Mouse (Mus musculus): ENCODE data around the gene Ncoa7. TPM values are rescaled to one million over a fixed set of nuclear protein-coding genes. Genes with fewer than 3 reads are reported as not detected.

Gene Ncoa7
- total and polyA plus RNA-seq, 3 experiments, result 1.2 to 4.7 (median 3.4) TPM

DNA sequence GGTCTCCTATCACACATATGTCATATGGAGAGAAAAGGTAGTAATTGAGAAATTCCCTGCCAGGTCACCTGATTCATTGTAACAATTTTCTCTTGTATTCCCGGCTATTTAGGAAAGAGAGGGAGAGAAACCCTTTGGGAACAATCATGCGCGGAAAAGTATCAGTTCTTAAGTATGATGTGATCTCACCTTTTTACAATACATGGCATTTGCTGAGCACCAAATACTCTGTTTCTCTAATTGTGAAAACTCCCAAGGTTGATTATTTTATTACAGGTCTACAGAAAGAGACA, 184.3 kb downstream of the Ncoa7 start:
- WGBS, result 35% methylated on average over 3 of the region's 3 CpGs
- Histone ChIP-seq H3K4me3 (peak overlapping the region; percentile 59), H3K36me3 (ENCODE audit: control insufficient read depth, insufficient read depth, low read length) (no peaks in the 10 kb centered on the region; the same call in 1 of the 2 replicates), H3K27ac (peak overlapping the region; percentile 99), H3K79me2 (replicated peaks; ENCODE audit: control insufficient read depth, insufficient read depth, low read length) (no peaks in the 10 kb centered on the region), H3K4me1 (ENCODE audit: control insufficient read depth, insufficient read depth, low read length) (no peaks in the 10 kb centered on the region; the same call in 1 of the 2 replicates), H3K27me3 (ENCODE audit: control insufficient read depth, insufficient read depth, low read length) (no peaks in the 10 kb centered on the region), H3K9ac (ENCODE audit: low read depth, low read length) (no peak overlapping the region)
- intact Hi-C loops (cut with DNase I), result loop anchor here (2.0 to 10.0 kb wide), 3 partner anchors 18 to 990 kb away; partner anchors contain the start of genes Hddc2, Rnf217 and Trmt11
- DNase-seq, result no peak
- no peak for TF ChIP-seq CTCF (IDR thresholded peaks at IDR 0.05)
- no peak for TF ChIP-seq POLR2A (IDR thresholded peaks at IDR 0.05; ENCODE audit: insufficient read depth, low read depth, low read length)
- TF ChIP-seq EP300 (IDR thresholded peaks at IDR 0.05; ENCODE audit: insufficient read depth, low read depth, low read length), result no peak

DNA sequence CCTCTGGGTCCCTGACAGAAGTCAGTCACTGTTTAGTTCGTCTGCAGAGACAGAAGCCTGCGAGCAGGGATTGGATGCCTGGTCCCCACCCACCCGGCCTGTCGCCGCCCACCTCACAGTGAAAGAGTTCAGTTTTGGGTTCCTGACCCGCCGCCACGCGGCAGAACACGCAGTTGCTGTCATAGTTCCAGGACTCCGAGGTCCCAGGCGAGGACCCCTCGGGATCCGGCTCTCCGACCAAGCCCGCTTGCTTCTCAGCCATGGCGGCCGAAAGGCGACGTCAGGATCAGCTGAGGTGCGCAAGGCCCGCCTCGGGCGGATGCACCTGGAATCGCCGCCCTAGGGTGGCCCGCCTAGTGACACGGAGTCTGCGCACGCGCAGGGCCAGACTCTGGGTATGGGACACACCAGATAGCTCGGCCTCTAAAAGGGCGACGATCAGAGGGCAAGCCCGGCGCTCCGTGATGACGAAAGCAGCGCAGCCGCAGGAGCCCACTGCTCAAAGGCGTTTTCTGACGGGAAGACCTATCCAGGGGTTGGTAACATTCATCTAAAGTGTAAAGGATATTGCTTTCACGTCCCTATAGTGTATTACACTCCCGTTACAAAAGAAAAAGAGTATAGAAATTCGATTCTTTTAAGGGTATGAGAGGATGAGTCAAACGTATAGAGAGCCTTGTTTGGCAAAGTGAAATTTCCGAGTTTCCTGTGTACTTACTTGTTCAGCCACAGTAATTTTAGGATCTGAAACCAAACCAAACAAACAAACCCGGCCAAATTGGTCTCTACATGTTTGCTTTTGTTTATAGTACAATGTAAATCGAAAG, 184.8 kb downstream of the Ncoa7 start:
- Histone ChIP-seq H3K27me3 (ENCODE audit: control insufficient read depth, insufficient read depth, low read length) (no peaks in the 10 kb centered on the region), H3K36me3 (ENCODE audit: control insufficient read depth, insufficient read depth, low read length) (no peaks in the 10 kb centered on the region; the same call in 1 of the 2 replicates), H3K9ac (ENCODE audit: low read depth, low read length) (peak overlapping the region; percentile 63), H3K27ac (peak overlapping the region; percentile 99), H3K4me3 (peak overlapping the region; percentile 59), H3K4me1 (ENCODE audit: control insufficient read depth, insufficient read depth, low read length) (no peaks in the 10 kb centered on the region; the same call in 1 of the 2 replicates), H3K79me2 (replicated peaks; ENCODE audit: control insufficient read depth, insufficient read depth, low read length) (no peaks in the 10 kb centered on the region)
- intact Hi-C loops (cut with DNase I), result loop anchor here (2.0 to 10.0 kb wide), 3 partner anchors 18 to 990 kb away; partner anchors contain the start of genes Hddc2, Rnf217 and Trmt11
- 1% methylated on average over 49 of the region's 49 CpGs for WGBS
- peak; percentile 90 for TF ChIP-seq POLR2A (IDR thresholded peaks at IDR 0.05; ENCODE audit: insufficient read depth, low read depth, low read length)
- TF ChIP-seq EP300 (IDR thresholded peaks at IDR 0.05; ENCODE audit: insufficient read depth, low read depth, low read length), result peak; percentile 48
- TF ChIP-seq CTCF (IDR thresholded peaks at IDR 0.05), result peak; percentile 52
- peak; percentile 98 to 100 for DNase-seq

GRCm38 (mm10) chr10:30613039-30613438, 190.1 kb downstream of the Ncoa7 start:
- WGBS, result 81% methylated on average over 4 of the region's 4 CpGs
- H3K4me1 ChIP-seq (ENCODE audit: control insufficient read depth, insufficient read depth, low read length), result no peaks in the 10 kb centered on the region; the same call in 1 of the 2 replicates
- H3K27me3 ChIP-seq (ENCODE audit: control insufficient read depth, insufficient read depth, low read length), result no peaks in the 10 kb centered on the region
- TF ChIP-seq CTCF (IDR thresholded peaks at IDR 0.05) (no peak), EP300 (IDR thresholded peaks at IDR 0.05; ENCODE audit: insufficient read depth, low read depth, low read length) (no peak), POLR2A (IDR thresholded peaks at IDR 0.05; ENCODE audit: insufficient read depth, low read depth, low read length) (no peak)
- H3K4me3 ChIP-seq, result no peak overlapping the region
- H3K27ac ChIP-seq, result no peak overlapping the region
- no peaks in the 10 kb centered on the region for H3K79me2 ChIP-seq (replicated peaks; ENCODE audit: control insufficient read depth, insufficient read depth, low read length)
- peaks cover 2% of the 10 kb centered on the region; the same call in 1 of the 2 replicates for H3K36me3 ChIP-seq (ENCODE audit: control insufficient read depth, insufficient read depth, low read length)
- no peak for DNase-seq
- intact Hi-C loops (cut with DNase I), result loop anchor here (5.0 to 10.0 kb wide), 2 partner anchors 702 to 1256 kb away; partner anchors contain the start of gene Hddc2
- H3K9ac ChIP-seq (ENCODE audit: low read depth, low read length), result no peak overlapping the region

DNA sequence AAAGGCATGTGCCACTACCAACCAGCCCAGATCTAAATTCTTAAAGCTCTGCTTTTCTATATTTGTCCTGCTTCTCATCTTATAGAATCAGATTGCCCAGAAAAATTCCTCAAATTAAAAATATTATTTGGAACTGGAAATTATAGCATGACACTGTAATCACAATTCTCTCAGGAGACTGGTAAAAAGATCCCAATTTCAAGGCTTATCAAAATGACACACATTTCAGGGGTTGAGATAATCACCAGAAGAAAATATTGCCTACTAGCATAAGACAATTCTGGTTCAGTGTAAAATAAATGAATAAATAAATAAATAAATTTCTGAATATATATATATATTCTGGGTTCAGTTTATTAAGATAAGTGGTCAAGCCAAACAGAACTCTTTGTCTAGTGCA, 193.5 kb downstream of the Ncoa7 start:
- no peak for TF ChIP-seq CTCF (IDR thresholded peaks at IDR 0.05)
- H3K9ac ChIP-seq (ENCODE audit: low read depth, low read length), result no peak overlapping the region
- no peak for DNase-seq
- no peak overlapping the region for H3K27ac ChIP-seq
- intact Hi-C loops (cut with DNase I), result loop anchor here (5.0 to 10.0 kb wide), 2 partner anchors 705 to 1252 kb away; partner anchors contain the start of gene Hddc2
- H3K27me3 ChIP-seq (ENCODE audit: control insufficient read depth, insufficient read depth, low read length), result no peaks in the 10 kb centered on the region
- no peaks in the 10 kb centered on the region for H3K79me2 ChIP-seq (replicated peaks; ENCODE audit: control insufficient read depth, insufficient read depth, low read length)
- no peak overlapping the region for H3K4me3 ChIP-seq
- no peaks in the 10 kb centered on the region for H3K4me1 ChIP-seq (ENCODE audit: control insufficient read depth, insufficient read depth, low read length)
- H3K36me3 ChIP-seq (ENCODE audit: control insufficient read depth, insufficient read depth, low read length), result peaks cover 2% of the 10 kb centered on the region; the same call in 1 of the 2 replicates

DNA sequence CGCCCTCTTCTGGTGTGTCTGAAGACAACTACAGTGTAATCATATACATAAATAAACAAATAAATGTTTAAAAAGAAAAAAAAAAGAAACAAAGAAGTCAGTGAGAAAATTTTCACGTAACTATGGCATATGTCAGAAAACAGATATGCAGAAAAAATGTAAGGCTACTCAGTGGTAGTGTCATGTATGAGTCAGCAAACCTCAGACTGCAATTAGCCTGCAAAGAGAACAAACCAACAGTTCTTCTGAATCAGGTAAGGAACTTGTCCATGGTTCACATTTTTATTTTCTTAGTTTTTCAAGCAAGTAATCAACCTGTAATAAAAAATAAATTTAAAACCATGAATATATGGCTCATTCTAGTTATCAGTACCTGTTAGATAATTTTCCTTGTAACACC, 195.0 kb downstream of the Ncoa7 start:
- no peak overlapping the region for H3K4me3 ChIP-seq
- no peaks in the 10 kb centered on the region for H3K79me2 ChIP-seq (replicated peaks; ENCODE audit: control insufficient read depth, insufficient read depth, low read length)
- no peaks in the 10 kb centered on the region for H3K4me1 ChIP-seq (ENCODE audit: control insufficient read depth, insufficient read depth, low read length)
- 66% methylated on average over 2 of the region's 2 CpGs for WGBS
- TF ChIP-seq CTCF (IDR thresholded peaks at IDR 0.05) (no peak), EP300 (IDR thresholded peaks at IDR 0.05; ENCODE audit: insufficient read depth, low read depth, low read length) (no peak), POLR2A (IDR thresholded peaks at IDR 0.05; ENCODE audit: insufficient read depth, low read depth, low read length) (no peak)
- no peak overlapping the region for H3K9ac ChIP-seq (ENCODE audit: low read depth, low read length)
- intact Hi-C loops (cut with DNase I), result no loop called here
- peaks cover 2% of the 10 kb centered on the region; the same call in 1 of the 2 replicates for H3K36me3 ChIP-seq (ENCODE audit: control insufficient read depth, insufficient read depth, low read length)
- no peak for DNase-seq
- H3K27ac ChIP-seq, result no peak overlapping the region
- no peaks in the 10 kb centered on the region for H3K27me3 ChIP-seq (ENCODE audit: control insufficient read depth, insufficient read depth, low read length)

DNA sequence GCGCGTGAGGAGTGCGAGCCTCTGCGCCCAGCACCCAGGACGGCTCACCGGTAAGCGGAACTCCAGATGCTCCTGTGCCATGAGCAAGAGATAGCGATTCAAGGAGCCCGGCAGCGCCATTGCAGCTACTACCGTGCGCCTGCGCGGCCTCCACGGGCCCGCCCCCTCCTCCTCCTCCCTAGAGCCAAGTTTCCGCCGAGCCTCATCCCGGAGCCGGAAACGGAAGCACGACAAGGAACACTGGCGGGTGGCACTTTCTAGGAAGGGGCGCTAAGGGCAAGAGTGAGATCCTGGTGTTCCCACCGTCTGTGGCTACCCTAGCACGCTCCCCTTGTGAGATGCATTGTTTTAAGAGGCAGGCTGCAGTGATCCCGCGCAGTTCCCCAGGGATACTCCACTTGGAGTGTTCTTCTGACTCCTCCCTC, 202.6 kb downstream of the Ncoa7 start, which contains the start of gene Trmt11:
Gene Trmt11, minus strand, starts transcription at position 208 of the 425 bp plus-strand sequence.
- intact Hi-C loops (cut with DNase I), result loop anchor here (2.0 to 5.0 kb wide), 2 partner anchors 18 to 212 kb away; no protein-coding TSS in a partner anchor
- Histone ChIP-seq H3K79me2 (replicated peaks; ENCODE audit: control insufficient read depth, insufficient read depth, low read length) (no peaks in the 10 kb centered on the region; the same call in 1 of the 2 replicates), H3K36me3 (ENCODE audit: control insufficient read depth, insufficient read depth, low read length) (peaks cover 3% of the 10 kb centered on the region; the same call in 1 of the 2 replicates), H3K27ac (peak within 1 kb of the TSS; percentile 94), H3K27me3 (ENCODE audit: control insufficient read depth, insufficient read depth, low read length) (no peaks in the 10 kb centered on the region), H3K4me3 (peak within 1 kb of the TSS; percentile 64), H3K4me1 (ENCODE audit: control insufficient read depth, insufficient read depth, low read length) (no peaks in the 10 kb centered on the region), H3K9ac (ENCODE audit: low read depth, low read length) (peak within 1 kb of the TSS; percentile 82)
- peak; percentile 57; the same call in 1 of the 2 replicates for TF ChIP-seq EP300 (IDR thresholded peaks at IDR 0.05; ENCODE audit: insufficient read depth, low read depth, low read length)
- peak; percentile 96 for TF ChIP-seq POLR2A (IDR thresholded peaks at IDR 0.05; ENCODE audit: insufficient read depth, low read depth, low read length)
- no peak for TF ChIP-seq CTCF (IDR thresholded peaks at IDR 0.05)
- WGBS, result under 1% methylated on average over 27 of the region's 28 CpGs
- DNase-seq, result peak; percentile 94 to 95

All from heart, adult 2 months (tissue).